Mouse (Mus musculus) stomach, postnatal 0 days (tissue): ENCODE results near the gene Gm10490. TPM values are rescaled to one million over a fixed set of nuclear protein-coding genes. Genes with fewer than 3 reads are reported as not detected.
"Not testable (repeated sequence)": the region's sequence is repeated elsewhere in the genome, so short reads cannot be mapped to it uniquely, and the experiment has no call there.

Experiments
- ATAC-seq: fragments of 200-750 bp; cut with Nextera tagmentation; 2 replicates; pipeline ENCODE4 v1.8.0; 2017; ENCODE audit not compliant: low FRiP score, low TSS enrichment
- DNase-seq: peaks from one replicate; pipeline ENCODE4 v3.0.0-alpha.2; 2016; ENCODE audit warnings: low spot score
- H3K27ac ChIP-seq: fragments of 300-500 bp; sonication (generic); replicated peaks from 2 replicates; pipeline ENCODE4 v1.5.1; 2014; ENCODE audit warnings: mild to moderate bottlenecking, control low read depth
- H3K27me3 ChIP-seq: fragments of 300-500 bp; sonication (generic); 2 replicates; pipeline ENCODE4 v1.6.1; 2014; ENCODE audit warnings: low read length; ENCODE audit not compliant: control insufficient read depth, insufficient read depth
- H3K36me3 ChIP-seq: fragments of 300-500 bp; sonication (generic); 2 replicates; pipeline ENCODE4 v1.6.1; 2014; ENCODE audit warnings: low read length, mixed read lengths; ENCODE audit not compliant: control insufficient read depth, insufficient read depth
- H3K4me1 ChIP-seq: fragments of 300-500 bp; sonication (generic); replicated peaks from 2 replicates; pipeline ENCODE4 v1.6.1; 2014; ENCODE audit warnings: antibody characterized with exemption; ENCODE audit not compliant: control insufficient read depth, insufficient read depth
- H3K4me2 ChIP-seq: fragments of 300-500 bp; sonication (generic); replicated peaks from 2 replicates; pipeline ENCODE4 v1.6.1; 2014; ENCODE audit warnings: low read depth, mild to moderate bottlenecking, control low read depth, moderate library complexity
- H3K4me3 ChIP-seq: fragments of 300-500 bp; sonication (generic); 2 replicates; pipeline ENCODE4 v1.5.1; 2014; ENCODE audit warnings: low read depth, low read length, control low read depth
- H3K9ac ChIP-seq: fragments of 300-500 bp; sonication (generic); 2 replicates; pipeline ENCODE4 v1.6.1; 2014; ENCODE audit warnings: mild to moderate bottlenecking, low read length, control low read depth, mixed read lengths
- H3K9me3 ChIP-seq: fragments of 300-500 bp; sonication (generic); 2 replicates; pipeline ENCODE4 v1.6.1; 2016; ENCODE audit warnings: low read length; ENCODE audit not compliant: control insufficient read depth
- CTCF ChIP-seq: IDR thresholded peaks from 2 replicates; pipeline ENCODE4 v1.5.1; 2016; ENCODE audit warnings: antibody characterized with exemption, low read depth, mild to moderate bottlenecking, moderate library complexity
- EP300 ChIP-seq: optimal IDR thresholded peaks from 2 replicates; pipeline ENCODE3; 2016; ENCODE audit warnings: antibody characterized with exemption
- WGBS: fragments of 180-500 bp; shearing (Covaris S2); extraction: QIAGEN DNeasy Blood & Tissue Kit; methylation state at CpG from one replicate; pipeline ENCODE4 v1.1.7; 2014; 5-methylcytosine and 5-hydroxymethylcytosine counted together
- polyA plus RNA-seq: library from polyadenylated mRNA; unstranded; fragments of >200 nt; fragmentation: Nextera tagmentation; extraction: Ambion mirVana; gene quantifications from 2 replicates; pipeline ENCODE4 v1.2.1, GENCODE M21; 2015

Gene Gm10490
- not detected in 2 replicates for polyA plus RNA-seq

- DNase-seq, H3K4me2 ChIP-seq, H3K27ac ChIP-seq, H3K27me3 ChIP-seq, H3K9me3 ChIP-seq, ATAC-seq, H3K36me3 ChIP-seq, H3K9ac ChIP-seq, H3K4me1 ChIP-seq, H3K4me3 ChIP-seq: not testable (repeated sequence)
- WGBS: 93% methylated on average over 4 of the region's 4 CpGs
Measured at GRCm38 (mm10) chrX:7909242-7909641, at the start of gene Gm10490. Gene Gm10490, plus strand, starts transcription at chrX:7909542.

- Histone ChIP-seq H3K9ac (no peak overlapping the region), H3K4me1 (no peaks in the 10 kb centered on the region), H3K9me3 (no peaks in the 10 kb centered on the region), H3K36me3 (no peaks in the 10 kb centered on the region), H3K27me3 (no peaks in the 10 kb centered on the region), H3K27ac (no peak overlapping the region), H3K4me3 (no peak overlapping the region), H3K4me2 (no peak overlapping the region)
- TF ChIP-seq CTCF (no peak), EP300 (no peak)
- WGBS: 79% methylated on average over 1 of the region's 1 CpGs
- ATAC-seq (no peak), DNase-seq (no peak)
Measured at GRCm38 (mm10) chrX:7863181-7863580, 46.2 kb upstream of the Gm10490 start.

- DNase-seq (no peak), ATAC-seq (no peak)
- no peak for TF ChIP-seq CTCF
- no peak for TF ChIP-seq EP300
- WGBS: 77% methylated on average over 3 of the region's 3 CpGs
- Histone ChIP-seq H3K36me3 (no peaks in the 10 kb centered on the region), H3K27ac (no peak overlapping the region), H3K4me3 (no peak overlapping the region), H3K4me1 (no peaks in the 10 kb centered on the region), H3K4me2 (no peak overlapping the region), H3K27me3 (no peaks in the 10 kb centered on the region), H3K9me3 (no peaks in the 10 kb centered on the region), H3K9ac (no peak overlapping the region)
Measured at GRCm38 (mm10) chrX:7864551-7864950, 44.8 kb upstream of the Gm10490 start.

GRCm38 (mm10) chrX:7865343-7865742, 44.0 kb upstream of the Gm10490 start:
- Histone ChIP-seq H3K9me3 (no peaks in the 10 kb centered on the region), H3K4me1 (no peaks in the 10 kb centered on the region), H3K27me3 (no peaks in the 10 kb centered on the region), H3K4me2 (no peak overlapping the region), H3K9ac (no peak overlapping the region), H3K4me3 (no peak overlapping the region), H3K36me3 (no peaks in the 10 kb centered on the region), H3K27ac (no peak overlapping the region)
- WGBS: 60% methylated on average over 2 of the region's 2 CpGs
- DNase-seq: no peak
- no peak for ATAC-seq
- TF ChIP-seq EP300 (no peak), CTCF (no peak)

GRCm38 (mm10) chrX:7865786-7866185, 43.6 kb upstream of the Gm10490 start:
- no peak for DNase-seq
- Histone ChIP-seq H3K4me1 (no peaks in the 10 kb centered on the region), H3K9me3 (no peaks in the 10 kb centered on the region), H3K27me3 (no peaks in the 10 kb centered on the region), H3K9ac (no peak overlapping the region), H3K27ac (no peak overlapping the region), H3K4me3 (no peak overlapping the region), H3K36me3 (no peaks in the 10 kb centered on the region), H3K4me2 (no peak overlapping the region)
- TF ChIP-seq EP300 (no peak), CTCF (no peak)
- WGBS: 66% methylated on average over 2 of the region's 2 CpGs
- ATAC-seq: no peak

GRCm38 (mm10) chrX:7867141-7867540, 42.2 kb upstream of the Gm10490 start:
- H3K4me3 ChIP-seq: no peak overlapping the region
- H3K27me3 ChIP-seq: no peaks in the 10 kb centered on the region
- WGBS: 92% methylated on average over 1 of the region's 1 CpGs
- DNase-seq (no peak), ATAC-seq (no peak)
- TF ChIP-seq EP300: no peak
- TF ChIP-seq CTCF: no peak
- no peaks in the 10 kb centered on the region for H3K9me3 ChIP-seq
- H3K27ac ChIP-seq: no peak overlapping the region
- no peak overlapping the region for H3K4me2 ChIP-seq
- H3K36me3 ChIP-seq: no peaks in the 10 kb centered on the region
- no peaks in the 10 kb centered on the region for H3K4me1 ChIP-seq
- no peak overlapping the region for H3K9ac ChIP-seq
